8 mouse cellular contexts compared by ENCODE assay signal in the genomic region with DNA sequence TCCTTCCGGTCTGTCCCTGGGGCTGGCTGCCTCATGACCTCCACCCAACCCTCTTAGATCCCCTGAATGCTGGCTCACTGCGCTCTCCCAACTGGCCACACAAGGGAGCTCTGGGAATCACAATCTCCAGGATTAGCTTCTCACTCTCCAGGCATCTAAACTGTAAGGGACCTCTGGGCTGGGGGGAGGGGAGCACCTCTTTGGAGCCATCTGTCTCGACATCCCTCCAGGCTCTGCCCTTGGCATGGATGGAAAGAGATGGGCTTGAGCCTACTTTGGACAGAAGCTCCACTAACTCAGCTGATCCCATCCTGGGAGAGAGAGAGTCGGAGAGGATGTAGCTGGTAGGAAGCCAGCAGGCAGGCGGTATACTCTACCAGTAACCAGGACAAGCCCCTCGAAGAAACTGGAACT. TPM values are rescaled to one million over a fixed set of nuclear protein-coding genes. Genes with fewer than 3 reads are reported as not detected.
DNase-seq lines count a peak whose midpoint lies in the region; ATAC-seq and TF ChIP-seq lines count a peak whose summit lies in the region.

No protein-coding gene starts in this region.

- ATAC-seq in forebrain, embryonic 14.5 days, result no peak
- ATAC-seq in hindbrain, postnatal 0 days, result no peak
- no peak for ATAC-seq in liver, postnatal 0 days
- no peak for ATAC-seq in stomach, embryonic 15.5 days (ENCODE audit: insufficient read depth, low FRiP score, low read depth)

- H3K27ac ChIP-seq in forebrain, embryonic 14.5 days (ENCODE audit: low read depth, low read length), result no peak overlapping the region; the same call in 1 of the 2 replicates
- peak overlapping the region; percentile 94 for H3K27ac ChIP-seq in hindbrain, postnatal 0 days
- 0 out of 2 replicates have a peak overlapping the region, but pooled peaks have one; percentile 35 for H3K27ac ChIP-seq in liver, postnatal 0 days (ENCODE audit: low read depth)
- H3K27ac ChIP-seq in stomach, embryonic 15.5 days, result peak overlapping the region; percentile 95

- no peak for TF ChIP-seq EP300 in liver, postnatal 0 days (IDR thresholded peaks at IDR 0.05; ENCODE audit: low read depth)

- H3K4me3 ChIP-seq in forebrain, embryonic 14.5 days (ENCODE audit: low read depth, low read length), result no peak overlapping the region
- no peak overlapping the region for H3K4me3 ChIP-seq in hindbrain, postnatal 0 days (ENCODE audit: low read length)
- no peak overlapping the region for H3K4me3 ChIP-seq in liver, postnatal 0 days (ENCODE audit: low read depth, low read length)
- no peak overlapping the region for H3K4me3 ChIP-seq in stomach, embryonic 15.5 days (replicated peaks)

- H3K9me3 ChIP-seq in forebrain, embryonic 14.5 days (replicated peaks; ENCODE audit: control insufficient read depth, low read length), result no peaks in the 10 kb centered on the region
- no peaks in the 10 kb centered on the region for H3K9me3 ChIP-seq in hindbrain, postnatal 0 days (ENCODE audit: low read length)
- no peaks in the 10 kb centered on the region for H3K9me3 ChIP-seq in liver, postnatal 0 days (ENCODE audit: low read length)
- H3K9me3 ChIP-seq in stomach, embryonic 15.5 days, result no peaks in the 10 kb centered on the region

- TF ChIP-seq CTCF in hindbrain, postnatal 0 days (IDR thresholded peaks at IDR 0.05; ENCODE audit: low read depth), result peak; percentile 31; the same call in 1 of the 2 replicates
- TF ChIP-seq CTCF in liver, postnatal 0 days (IDR thresholded peaks at IDR 0.05; ENCODE audit: low read depth), result peak; percentile 27; the same call in 1 of the 2 replicates

- H3K27me3 ChIP-seq in forebrain, embryonic 14.5 days (replicated peaks; ENCODE audit: control insufficient read depth, insufficient read depth, low read length), result no peaks in the 10 kb centered on the region
- H3K27me3 ChIP-seq in hindbrain, postnatal 0 days (ENCODE audit: insufficient read depth, low read length), result no peaks in the 10 kb centered on the region
- peaks cover 19% of the 10 kb centered on the region for H3K27me3 ChIP-seq in liver, postnatal 0 days (ENCODE audit: insufficient read depth, low read length)
- H3K27me3 ChIP-seq in stomach, embryonic 15.5 days (replicated peaks), result no peaks in the 10 kb centered on the region

- H3K36me3 ChIP-seq in forebrain, embryonic 14.5 days (ENCODE audit: control insufficient read depth, insufficient read depth, low read length), result peaks cover 24% of the 10 kb centered on the region
- 0 out of 2 replicates have a peak, but pooled peaks cover 9% of the 10 kb centered on the region for H3K36me3 ChIP-seq in hindbrain, postnatal 0 days (ENCODE audit: insufficient read depth, low read length)
- no peaks in the 10 kb centered on the region for H3K36me3 ChIP-seq in liver, postnatal 0 days (replicated peaks; ENCODE audit: insufficient read depth, low read length)
- no peaks in the 10 kb centered on the region for H3K36me3 ChIP-seq in stomach, embryonic 15.5 days

- H3K4me2 ChIP-seq in forebrain, embryonic 14.5 days (ENCODE audit: low read length), result no peak overlapping the region
- peak overlapping the region; percentile 96; the same call in 1 of the 2 replicates for H3K4me2 ChIP-seq in hindbrain, postnatal 0 days (ENCODE audit: low read depth, low read length)
- no peak overlapping the region for H3K4me2 ChIP-seq in liver, postnatal 0 days (ENCODE audit: low read depth, low read length)
- H3K4me2 ChIP-seq in stomach, embryonic 15.5 days, result peak overlapping the region; percentile 32; the same call in 1 of the 2 replicates

- peaks cover 49% of the 10 kb centered on the region for H3K4me1 ChIP-seq in forebrain, embryonic 14.5 days (ENCODE audit: control insufficient read depth, insufficient read depth, low read length)
- peaks cover 27% of the 10 kb centered on the region for H3K4me1 ChIP-seq in hindbrain, postnatal 0 days (ENCODE audit: insufficient read depth, low read length)
- H3K4me1 ChIP-seq in liver, postnatal 0 days (ENCODE audit: insufficient read depth), result peaks cover 34% of the 10 kb centered on the region
- peaks cover 38% of the 10 kb centered on the region for H3K4me1 ChIP-seq in stomach, embryonic 15.5 days

- no peak overlapping the region for H3K9ac ChIP-seq in forebrain, embryonic 14.5 days (ENCODE audit: low read length)
- H3K9ac ChIP-seq in hindbrain, postnatal 0 days (replicated peaks; ENCODE audit: low read length), result no peak overlapping the region
- no peak overlapping the region for H3K9ac ChIP-seq in liver, postnatal 0 days (replicated peaks)
- no peak overlapping the region for H3K9ac ChIP-seq in stomach, embryonic 15.5 days

- DNase-seq in 3T3-L1 (ENCODE audit: low read depth, low spot score), result peak; percentile 54
- peak; percentile 49 for DNase-seq in R1 (ENCODE audit: low read depth, low spot score)
- peak; percentile 42 for DNase-seq in forebrain, embryonic 14.5 days (ENCODE audit: low spot score)
- peak; percentile 58 for DNase-seq in hindbrain, postnatal 0 days (ENCODE audit: low spot score)
- no peak for DNase-seq in liver, postnatal 0 days
- no peak for DNase-seq in frontal cortex, adult 2 months (ENCODE audit: extremely low spot score in 1 of 2, low spot score in 1 of 2)
- no peak for DNase-seq in spleen, adult 12 weeks (ENCODE audit: low spot score)

- WGBS in forebrain, embryonic 14.5 days, result 49% methylated on average over 6 of the region's 6 CpGs
- WGBS in hindbrain, postnatal 0 days, result 22% methylated on average over 6 of the region's 6 CpGs
- 30% methylated on average over 6 of the region's 6 CpGs for WGBS in liver, postnatal 0 days (ENCODE audit: insufficient replicate concordance)
- WGBS in stomach, embryonic 15.5 days, result 30% methylated on average over 6 of the region's 6 CpGs

RNA-seq across cellular contexts. Expression of a gene that starts 1.7 kb away (rescaled TPM):
- 101 TPM in 2 replicates for polyA plus RNA-seq in forebrain, embryonic 14.5 days (2014; fragmentation: Nextera tagmentation; extraction: Ambion mirVana)
- total RNA-seq in hindbrain, postnatal 0 days (2014; rRNA removed), result 239 and 274 TPM in 2 replicates
- 64.1 and 64.7 TPM in 2 replicates for polyA plus RNA-seq in hindbrain, postnatal 0 days (2015; fragmentation: Nextera tagmentation; extraction: Ambion mirVana)
- 27.2 and 29.7 TPM in 2 replicates for polyA plus RNA-seq in liver, postnatal 0 days (2015; fragmentation: Nextera tagmentation; extraction: Ambion mirVana)
- polyA plus RNA-seq in stomach, embryonic 15.5 days (2015; fragmentation: Nextera tagmentation; extraction: Ambion mirVana), result 128 and 129 TPM in 2 replicates
- polyA plus RNA-seq in frontal cortex, adult 2 months (2012; rRNA removed), result 65.8 and 72.5 TPM in 2 replicates

RNA-seq across cellular contexts. Expression of a gene that starts 14.0 kb away (rescaled TPM):
- polyA plus RNA-seq in forebrain, embryonic 14.5 days (2014; fragmentation: Nextera tagmentation; extraction: Ambion mirVana), result 39.0 and 49.2 TPM in 2 replicates
- 73.9 and 79.9 TPM in 2 replicates for total RNA-seq in hindbrain, postnatal 0 days (2014; rRNA removed)
- polyA plus RNA-seq in hindbrain, postnatal 0 days (2015; fragmentation: Nextera tagmentation; extraction: Ambion mirVana), result 60.1 and 62.2 TPM in 2 replicates
- 2.6 and 2.7 TPM in 2 replicates for polyA plus RNA-seq in liver, postnatal 0 days (2015; fragmentation: Nextera tagmentation; extraction: Ambion mirVana)
- 12.5 and 14.9 TPM in 2 replicates for polyA plus RNA-seq in stomach, embryonic 15.5 days (2015; fragmentation: Nextera tagmentation; extraction: Ambion mirVana)
- 143 and 146 TPM in 2 replicates for polyA plus RNA-seq in frontal cortex, adult 2 months (2012; rRNA removed)

RNA-seq across cellular contexts. Expression of a gene that starts 29.0 kb away (rescaled TPM):
- polyA plus RNA-seq in forebrain, embryonic 14.5 days (2014; fragmentation: Nextera tagmentation; extraction: Ambion mirVana), result 69.4 and 77.1 TPM in 2 replicates
- total RNA-seq in hindbrain, postnatal 0 days (2014; rRNA removed), result 257 and 290 TPM in 2 replicates
- 71.2 and 72.7 TPM in 2 replicates for polyA plus RNA-seq in hindbrain, postnatal 0 days (2015; fragmentation: Nextera tagmentation; extraction: Ambion mirVana)
- 13.9 and 18.1 TPM in 2 replicates for polyA plus RNA-seq in liver, postnatal 0 days (2015; fragmentation: Nextera tagmentation; extraction: Ambion mirVana)
- polyA plus RNA-seq in stomach, embryonic 15.5 days (2015; fragmentation: Nextera tagmentation; extraction: Ambion mirVana), result 25.4 and 28.5 TPM in 2 replicates
- 125 and 147 TPM in 2 replicates for polyA plus RNA-seq in frontal cortex, adult 2 months (2012; rRNA removed)

RNA-seq across cellular contexts. Expression of a gene that starts 32.9 kb away (rescaled TPM):
- polyA plus RNA-seq in forebrain, embryonic 14.5 days (2014; fragmentation: Nextera tagmentation; extraction: Ambion mirVana), result 28.1 and 30.1 TPM in 2 replicates
- 19.7 and 30.6 TPM in 2 replicates for total RNA-seq in hindbrain, postnatal 0 days (2014; rRNA removed)
- 15.8 and 17.8 TPM in 2 replicates for polyA plus RNA-seq in hindbrain, postnatal 0 days (2015; fragmentation: Nextera tagmentation; extraction: Ambion mirVana)
- polyA plus RNA-seq in liver, postnatal 0 days (2015; fragmentation: Nextera tagmentation; extraction: Ambion mirVana), result 0.66 and 0.81 TPM in 2 replicates
- 5.9 and 6.4 TPM in 2 replicates for polyA plus RNA-seq in stomach, embryonic 15.5 days (2015; fragmentation: Nextera tagmentation; extraction: Ambion mirVana)
- polyA plus RNA-seq in frontal cortex, adult 2 months (2012; rRNA removed), result 53.3 and 61.1 TPM in 2 replicates

RNA-seq across cellular contexts. Expression of a gene that starts 41.8 kb away (rescaled TPM):
- 4.8 and 5.1 TPM in 2 replicates for polyA plus RNA-seq in forebrain, embryonic 14.5 days (2014; fragmentation: Nextera tagmentation; extraction: Ambion mirVana)
- 3.3 and 4.8 TPM in 2 replicates for total RNA-seq in hindbrain, postnatal 0 days (2014; rRNA removed)
- 2.6 and 5.1 TPM in 2 replicates for polyA plus RNA-seq in hindbrain, postnatal 0 days (2015; fragmentation: Nextera tagmentation; extraction: Ambion mirVana)
- polyA plus RNA-seq in liver, postnatal 0 days (2015; fragmentation: Nextera tagmentation; extraction: Ambion mirVana), result 2.1 and 2.4 TPM in 2 replicates
- 3.8 and 4.7 TPM in 2 replicates for polyA plus RNA-seq in stomach, embryonic 15.5 days (2015; fragmentation: Nextera tagmentation; extraction: Ambion mirVana)
- 20.2 and 22.9 TPM in 2 replicates for polyA plus RNA-seq in frontal cortex, adult 2 months (2012; rRNA removed)

Comparison
In these comparisons a context has a peak if more than half of its experiments do, and no peak if none do; other contexts are left out.
1. DNase-seq: peak in 3T3-L1 (single experiment), R1 (single experiment), forebrain, embryonic 14.5 days (single experiment) and hindbrain, postnatal 0 days (single experiment); none in liver, postnatal 0 days (single experiment), frontal cortex, adult 2 months (0 of 2) and spleen, adult 12 weeks (single experiment).
2. H3K4me2 ChIP-seq: peak in hindbrain, postnatal 0 days (single experiment) and stomach, embryonic 15.5 days (single experiment); none in forebrain, embryonic 14.5 days (single experiment) and liver, postnatal 0 days (single experiment).